Mouse (Mus musculus) embryonic fibroblast, embryonic 13.5 days (primary cell): ENCODE results near the gene Arhgap18. TPM values are rescaled to one million over a fixed set of nuclear protein-coding genes. Genes with fewer than 3 reads are reported as not detected.

Experiments used
- H3K27ac ChIP-seq: 2 replicates; pipeline ENCODE4 v1.5.1; 2012; ENCODE audit warnings: low read length, control low read depth, inconsistent platforms; ENCODE audit not compliant: insufficient read depth
- H3K4me1 ChIP-seq: 2 replicates; pipeline ENCODE4 v1.6.1; 2011; ENCODE audit warnings: low read length; ENCODE audit not compliant: control insufficient read depth, insufficient read depth
- H3K4me3 ChIP-seq: 2 replicates; pipeline ENCODE4 v1.5.1; 2011; ENCODE audit warnings: mild to moderate bottlenecking, control low read depth, low read length; ENCODE audit not compliant: insufficient read depth
- CTCF ChIP-seq: IDR thresholded peaks from 2 replicates; pipeline ENCODE4 v1.5.1; 2011; ENCODE audit warnings: mild to moderate bottlenecking, control low read depth, low read length, moderate library complexity, borderline replicate concordance; ENCODE audit not compliant: insufficient read depth
- POLR2A ChIP-seq: IDR thresholded peaks from 2 replicates; pipeline ENCODE4 v1.6.1; 2011; ENCODE audit warnings: low read depth, mild to moderate bottlenecking, control low read depth, low read length, moderate library complexity
- polyA plus RNA-seq: library from polyadenylated mRNA; stranded (reverse); fragments of >200 nt; gene quantifications from 2 replicates; pipeline ENCODE4 v1.2.4, GENCODE M21; 2011; ENCODE audit warnings: low read depth; ENCODE audit not compliant: missing spikeins, insufficient read length

Arhgap18 gene
- polyA plus RNA-seq, 1 experiment = 9.4 TPM

DNA sequence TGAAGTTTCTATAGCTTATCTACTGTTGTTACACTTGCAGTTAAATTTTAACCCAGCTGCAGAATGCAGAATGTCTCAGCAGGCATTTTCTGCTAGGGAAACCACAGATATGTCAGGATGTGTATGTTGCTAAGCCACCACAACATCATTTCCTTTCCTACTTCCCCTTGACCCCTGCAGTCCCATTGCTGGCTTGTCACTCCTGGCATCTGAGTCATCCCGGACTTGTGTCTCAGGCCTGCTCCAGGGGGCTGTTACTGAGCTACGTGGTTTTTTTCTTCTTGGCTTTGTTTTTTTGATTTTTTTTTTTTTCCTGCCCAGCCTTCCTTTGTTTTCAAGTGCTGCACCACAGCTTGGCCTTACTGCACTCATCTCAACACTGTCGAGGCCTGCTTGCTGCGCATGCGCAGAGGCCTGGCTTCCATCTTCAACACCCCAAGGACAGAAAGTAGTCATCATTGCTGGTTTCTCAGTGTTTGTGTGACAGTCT is 46.4 kb downstream of the Arhgap18 start:
- Histone ChIP-seq H3K4me3 (no peak overlapping the region), H3K27ac (0 out of 2 replicates have a peak overlapping the region, but pooled peaks have one; percentile 10), H3K4me1 (peaks cover 12% of the 10 kb centered on the region)
- TF ChIP-seq POLR2A = no peak
- TF ChIP-seq CTCF = no peak

DNA sequence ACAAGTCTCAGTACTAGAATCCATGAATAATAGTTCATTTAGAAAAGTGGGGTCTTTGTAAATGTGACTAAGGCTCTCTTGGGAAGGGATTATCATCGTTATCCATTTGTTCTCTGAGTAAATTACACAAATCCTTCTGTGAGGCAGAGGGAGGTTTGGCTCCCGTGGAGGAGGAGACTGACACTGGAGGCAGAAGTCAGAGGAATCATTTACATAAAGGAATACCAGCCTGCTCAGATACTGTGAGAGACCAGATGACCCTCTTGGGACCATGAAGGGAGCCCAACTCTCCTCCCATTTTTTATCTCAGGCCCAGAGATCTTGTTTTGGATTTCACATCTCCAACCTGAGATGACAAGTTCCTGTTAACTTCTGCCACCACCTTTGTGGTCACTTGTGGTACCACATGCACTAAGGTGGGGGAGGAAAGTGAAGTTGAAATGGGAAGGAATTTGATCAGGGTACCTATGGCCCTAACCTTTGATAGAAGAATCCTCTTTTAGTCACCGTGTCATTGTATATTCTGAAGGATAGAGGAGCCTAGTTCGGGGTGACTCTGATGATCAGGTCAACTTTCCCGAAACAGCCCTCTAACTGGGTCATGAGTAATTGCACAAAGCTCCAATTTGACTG is 51.2 kb downstream of the Arhgap18 start:
- Histone ChIP-seq H3K4me1 (peaks cover 7% of the 10 kb centered on the region), H3K27ac (peak overlapping the region; percentile 62), H3K4me3 (no peak overlapping the region)
- TF ChIP-seq POLR2A (no peak), CTCF (no peak)

DNA sequence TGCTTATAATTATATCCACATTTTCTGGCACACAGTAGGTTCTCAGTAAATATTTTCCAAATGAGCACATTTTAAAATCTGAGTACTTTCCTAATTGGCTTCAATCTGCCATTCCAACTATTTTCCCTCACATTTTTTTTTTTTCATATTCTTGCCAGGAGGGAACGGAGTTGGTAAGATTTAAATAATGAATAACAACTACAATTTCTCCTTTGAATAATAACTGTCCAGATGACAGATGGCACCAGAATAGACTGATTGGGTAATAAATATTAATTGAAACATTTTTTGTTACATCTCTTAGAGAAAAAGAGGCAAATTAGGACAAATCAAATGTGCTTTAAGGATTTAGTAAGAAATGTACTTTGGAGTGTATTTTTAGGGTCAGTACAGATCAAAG is 51.8 kb downstream of the Arhgap18 start:
- no peak overlapping the region for H3K27ac ChIP-seq
- TF ChIP-seq POLR2A = no peak
- no peak for TF ChIP-seq CTCF
- peaks cover 4% of the 10 kb centered on the region for H3K4me1 ChIP-seq
- no peak overlapping the region for H3K4me3 ChIP-seq

DNA sequence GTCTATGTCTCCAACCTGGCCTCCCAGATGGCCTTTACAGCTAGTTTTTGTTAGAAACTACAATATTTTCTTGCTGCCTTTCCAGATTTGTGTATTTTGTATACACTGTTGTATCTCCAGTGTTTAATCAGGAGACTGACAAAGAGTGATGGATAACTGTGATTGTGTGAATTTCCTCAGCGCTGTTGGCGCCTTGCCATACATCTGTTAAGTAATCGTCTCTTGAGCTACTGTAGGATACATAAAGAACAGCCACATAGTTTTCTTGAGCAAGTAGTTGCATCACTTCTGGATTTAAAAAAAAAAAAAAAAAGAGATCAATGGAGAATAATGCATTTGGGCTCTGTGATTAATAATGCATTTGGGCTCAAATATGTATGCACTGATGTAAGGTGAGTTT is 52.9 kb downstream of the Arhgap18 start:
- peaks cover 3% of the 10 kb centered on the region; the same call in 1 of the 2 replicates for H3K4me1 ChIP-seq
- H3K4me3 ChIP-seq = no peak overlapping the region
- TF ChIP-seq POLR2A = no peak
- no peak for TF ChIP-seq CTCF
- H3K27ac ChIP-seq = no peak overlapping the region; the same call in 1 of the 2 replicates

DNA sequence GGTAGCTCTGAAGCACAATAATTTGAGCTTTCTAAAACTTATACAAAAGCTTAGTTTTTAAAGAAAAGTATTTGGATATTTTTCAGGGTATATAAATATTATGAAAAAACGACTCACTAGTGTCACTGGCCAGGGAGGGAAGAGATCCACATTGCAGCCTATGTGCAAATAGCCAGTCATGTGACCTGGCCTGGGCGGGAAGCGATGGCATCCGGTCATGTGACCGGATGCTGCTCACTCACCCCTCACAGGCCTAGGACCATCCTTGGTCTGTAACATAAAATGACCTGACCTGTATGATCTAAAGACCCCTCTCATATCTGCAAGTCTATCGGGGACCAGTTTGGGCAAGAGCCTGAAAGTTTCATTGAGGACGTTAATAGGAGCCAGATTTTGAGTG is 56.8 kb downstream of the Arhgap18 start:
- no peak for TF ChIP-seq CTCF
- no peak for TF ChIP-seq POLR2A
- H3K4me1 ChIP-seq = peaks cover 5% of the 10 kb centered on the region
- H3K27ac ChIP-seq = no peak overlapping the region
- no peak overlapping the region for H3K4me3 ChIP-seq

DNA sequence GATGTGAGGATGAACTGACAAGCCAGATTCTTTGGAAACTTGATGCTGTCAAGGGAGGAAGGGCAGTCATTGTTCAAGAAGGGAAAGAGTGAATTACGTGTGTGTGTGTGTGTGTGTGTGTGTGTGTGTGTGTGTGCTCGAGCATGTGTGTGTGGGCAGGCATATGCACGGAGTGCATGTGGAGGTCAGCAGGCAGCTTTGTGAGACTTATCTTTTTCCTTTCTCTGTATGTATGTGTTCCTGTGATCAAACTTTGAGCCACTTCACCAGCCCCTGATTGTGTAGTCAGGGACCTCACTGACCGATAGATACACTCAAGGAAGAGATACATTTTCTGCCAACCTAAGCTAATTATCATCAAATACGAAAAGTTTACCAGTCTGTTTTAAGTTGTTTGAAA is 57.6 kb downstream of the Arhgap18 start:
- H3K27ac ChIP-seq = no peak overlapping the region
- TF ChIP-seq CTCF = no peak
- TF ChIP-seq POLR2A = no peak
- peaks cover 5% of the 10 kb centered on the region for H3K4me1 ChIP-seq
- H3K4me3 ChIP-seq = no peak overlapping the region

DNA sequence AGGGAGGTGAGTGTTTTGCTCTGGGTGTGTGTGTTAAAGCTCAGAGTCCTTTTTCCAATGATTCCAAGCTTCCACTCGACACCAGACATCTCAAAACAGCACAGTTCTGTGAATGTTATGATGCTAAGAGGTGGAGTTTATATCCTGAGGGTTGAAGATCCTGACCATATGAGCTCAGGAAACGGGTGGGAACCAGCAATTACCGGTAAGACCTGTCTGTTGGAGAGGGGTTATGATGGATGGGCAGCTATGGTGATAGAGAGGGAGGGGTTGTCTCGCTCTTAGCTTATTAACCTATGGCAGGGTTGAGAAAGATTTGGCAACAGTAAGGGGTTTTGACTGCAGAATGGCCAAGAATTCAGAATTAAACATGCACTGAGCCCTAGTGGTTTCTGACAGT is 58.1 kb downstream of the Arhgap18 start:
- Histone ChIP-seq H3K27ac (no peak overlapping the region), H3K4me1 (peaks cover 5% of the 10 kb centered on the region), H3K4me3 (no peak overlapping the region)
- no peak for TF ChIP-seq CTCF
- no peak for TF ChIP-seq POLR2A

DNA sequence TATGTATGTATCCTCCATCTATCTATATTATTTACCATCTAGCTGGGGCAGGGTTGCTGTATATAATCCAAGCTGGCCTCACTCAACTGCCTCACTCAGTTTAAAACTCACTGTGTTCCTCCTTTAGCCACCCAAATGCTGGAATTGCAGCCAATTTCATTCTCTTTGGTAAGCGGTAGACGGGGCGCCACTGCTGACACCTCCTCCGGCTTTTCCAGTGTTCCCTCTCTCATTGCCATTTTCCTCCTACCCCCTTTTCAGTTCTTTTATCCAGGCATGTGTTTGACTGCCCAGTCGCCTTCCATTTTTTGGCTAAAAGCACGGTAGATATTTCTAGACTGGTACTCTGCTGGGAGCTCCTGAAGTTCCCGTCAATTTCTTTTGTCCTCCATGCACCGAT is 62.4 kb downstream of the Arhgap18 start:
- no peak overlapping the region for H3K27ac ChIP-seq
- peaks cover 5% of the 10 kb centered on the region for H3K4me1 ChIP-seq
- TF ChIP-seq CTCF (no peak), POLR2A (no peak)
- H3K4me3 ChIP-seq = no peak overlapping the region

DNA sequence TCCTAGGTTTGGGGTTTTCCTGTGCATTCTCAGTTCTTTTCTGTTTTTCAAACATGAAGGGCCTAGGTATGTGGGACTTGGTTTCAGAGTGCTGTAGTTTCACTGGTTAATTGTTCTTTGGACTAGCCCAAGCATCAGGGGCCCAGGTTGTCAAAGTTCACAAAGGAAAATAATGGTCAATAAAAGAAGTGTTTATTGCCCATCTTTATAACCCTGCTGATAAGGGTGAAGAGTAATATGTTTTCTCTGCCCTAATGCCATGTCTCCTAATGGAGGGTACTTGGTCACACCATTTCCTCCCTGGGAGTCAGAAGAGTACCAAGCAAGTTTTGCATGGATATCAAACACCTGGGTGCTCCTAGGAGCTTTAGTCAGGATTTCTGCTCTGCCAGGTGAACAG is 67.1 kb downstream of the Arhgap18 start:
- Histone ChIP-seq H3K4me3 (no peak overlapping the region), H3K4me1 (no peaks in the 10 kb centered on the region), H3K27ac (no peak overlapping the region)
- TF ChIP-seq CTCF (no peak), POLR2A (no peak)

DNA sequence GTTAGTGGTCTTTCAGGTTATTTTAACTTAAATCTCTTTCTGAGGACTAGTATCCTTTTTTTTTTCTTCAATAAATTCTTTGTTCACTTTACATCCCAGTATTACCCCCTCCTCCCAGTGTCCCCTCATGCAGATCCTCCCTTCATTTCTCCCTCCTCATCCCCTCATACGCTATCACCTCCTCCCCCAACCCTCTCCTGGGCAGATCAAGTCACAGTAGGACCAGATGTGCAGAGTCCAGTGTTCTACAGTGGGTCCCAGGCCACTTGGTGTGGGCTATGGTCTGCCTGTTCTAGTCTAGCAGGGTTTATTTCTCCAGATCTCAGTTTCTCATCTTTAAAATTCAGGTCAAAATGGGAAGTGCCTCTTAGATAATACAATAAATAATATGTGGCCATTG is 67.7 kb downstream of the Arhgap18 start:
- no peaks in the 10 kb centered on the region for H3K4me1 ChIP-seq
- TF ChIP-seq POLR2A (no peak), CTCF (no peak)
- no peak overlapping the region for H3K27ac ChIP-seq
- H3K4me3 ChIP-seq = no peak overlapping the region
